Mouse (Mus musculus) liver, adult (tissue): ENCODE data around the gene 4933416C03Rik.

Experiments
- GATA4 ChIP-seq: IDR thresholded peaks from 2 replicates; pipeline ENCODE4 v1.6.1; 2014; ENCODE audit warnings: mild to moderate bottlenecking, low read length; ENCODE audit not compliant: insufficient replicate concordance

4933416C03Rik gene

GRCm38 (mm10) chr10:116113867-116114474 lies at the start of gene 4933416C03Rik:
TSS of gene 4933416C03Rik (minus strand) at chr10:116113917.
- TF ChIP-seq GATA4: no peak

GRCm38 (mm10) chr10:116162338-116162737 lies 48.6 kb upstream of the 4933416C03Rik start:
- TF ChIP-seq GATA4: no peak

DNA sequence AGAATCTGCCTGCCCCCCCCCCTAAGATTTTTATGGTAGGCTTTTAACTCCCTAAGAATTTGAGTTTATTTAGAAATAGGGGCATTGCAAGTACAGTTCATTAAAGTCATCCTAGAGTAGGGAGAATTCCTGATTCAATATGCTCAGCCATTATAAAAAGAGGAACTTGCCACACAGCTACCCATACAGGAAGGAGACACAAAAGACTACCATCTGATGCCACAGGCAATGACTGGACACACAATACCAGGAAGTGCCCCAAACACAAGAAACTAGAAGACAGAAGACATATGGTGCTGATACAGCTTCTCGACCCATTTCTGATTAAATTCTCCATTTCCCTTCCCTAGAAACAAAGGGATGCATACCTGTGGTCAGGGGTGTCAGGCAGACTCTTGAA lies 43.0 kb upstream of the 4933416C03Rik start:
- TF ChIP-seq GATA4: no peak

GRCm38 (mm10) chr10:116154707-116155106 lies 41.0 kb upstream of the 4933416C03Rik start:
- no peak for TF ChIP-seq GATA4

DNA sequence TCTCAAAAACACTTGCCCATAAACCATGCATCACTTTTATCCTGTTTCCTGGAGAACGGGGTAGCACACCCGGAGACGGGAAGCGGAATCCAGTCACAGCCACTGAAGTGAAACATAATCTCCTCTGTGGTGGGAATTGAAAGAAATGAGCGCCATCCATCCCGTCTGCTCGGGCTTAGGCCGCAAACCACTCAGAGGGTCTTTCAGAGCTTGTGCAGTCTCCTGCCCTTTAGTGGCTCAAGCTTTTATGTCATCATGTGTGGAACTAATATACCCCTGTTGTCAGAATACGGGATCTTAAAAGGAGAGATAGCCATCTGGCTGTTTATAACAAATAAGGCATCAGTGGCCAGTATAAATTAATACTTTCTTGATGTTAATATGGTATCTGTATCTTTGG lies 32.4 kb upstream of the 4933416C03Rik start:
- TF ChIP-seq GATA4: no peak

DNA sequence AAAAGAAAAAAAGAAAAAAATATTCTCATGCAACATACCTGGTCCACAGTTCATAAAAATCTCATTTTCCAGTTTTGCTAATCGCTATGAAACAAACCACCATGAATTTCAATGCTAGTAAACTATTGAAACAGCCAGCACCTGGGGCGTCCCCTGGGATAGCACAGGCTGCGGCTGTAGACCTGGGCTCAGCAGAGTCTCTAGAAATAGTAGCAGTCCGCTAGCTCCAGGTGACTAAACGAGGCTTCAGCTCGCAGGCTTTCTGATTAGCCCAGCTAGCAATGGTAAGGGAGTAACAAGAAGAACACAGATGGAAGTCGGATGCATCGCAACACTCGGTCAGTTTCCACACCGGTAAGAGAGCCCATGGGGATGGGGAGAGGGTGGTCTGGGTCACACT lies 30.0 kb upstream of the 4933416C03Rik start:
- TF ChIP-seq GATA4: no peak

DNA sequence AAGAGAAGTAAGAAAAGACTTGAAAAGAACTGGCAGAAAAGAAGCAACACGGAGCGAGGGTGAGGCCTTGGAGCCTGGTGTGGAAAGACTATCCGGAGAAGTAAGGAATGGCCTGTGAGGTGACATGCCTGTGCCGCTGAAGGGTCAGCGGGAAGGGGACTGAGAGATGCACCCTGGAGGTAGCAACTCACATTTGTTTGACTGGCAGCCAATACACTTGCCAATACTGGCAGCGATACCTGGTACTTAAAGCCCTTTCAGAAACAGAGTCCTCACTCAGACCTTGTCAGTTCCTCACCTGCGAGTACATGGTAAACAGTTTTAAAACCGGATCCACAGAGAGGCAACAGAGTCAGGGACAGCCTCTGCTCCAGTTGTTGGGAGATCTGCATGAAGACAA lies 26.5 kb upstream of the 4933416C03Rik start:
- no peak for TF ChIP-seq GATA4

- no peak for TF ChIP-seq GATA4
Observed at GRCm38 (mm10) chr10:116135187-116135586, 21.5 kb upstream of the 4933416C03Rik start.

GRCm38 (mm10) chr10:116132233-116132632 lies 18.5 kb upstream of the 4933416C03Rik start:
- no peak for TF ChIP-seq GATA4

- no peak for TF ChIP-seq GATA4
Observed at GRCm38 (mm10) chr10:116131223-116131622, 17.5 kb upstream of the 4933416C03Rik start.

DNA sequence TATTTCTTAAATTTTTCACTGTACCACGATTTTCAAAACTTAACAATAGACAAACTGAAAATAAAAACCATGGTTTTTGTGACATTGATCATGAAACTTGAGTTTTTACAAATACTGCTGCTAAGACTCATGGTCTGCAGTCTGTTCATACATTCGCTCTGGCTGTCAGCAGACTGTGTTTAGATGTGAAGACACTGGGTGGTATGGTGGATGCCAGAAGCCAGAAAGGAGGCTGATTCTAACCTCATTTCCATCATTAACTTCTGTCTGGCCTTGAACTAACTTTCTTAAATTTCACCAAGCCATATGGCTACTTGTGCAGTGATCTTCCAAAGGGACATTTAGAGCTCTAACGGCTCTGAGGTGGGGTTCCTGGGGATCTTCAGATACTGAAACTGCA lies 16.7 kb upstream of the 4933416C03Rik start:
- no peak for TF ChIP-seq GATA4

- no peak for TF ChIP-seq GATA4
Observed at GRCm38 (mm10) chr10:116125364-116125763, 11.6 kb upstream of the 4933416C03Rik start.

- no peak for TF ChIP-seq GATA4
Observed at GRCm38 (mm10) chr10:116123808-116124207, 10.1 kb upstream of the 4933416C03Rik start.

DNA sequence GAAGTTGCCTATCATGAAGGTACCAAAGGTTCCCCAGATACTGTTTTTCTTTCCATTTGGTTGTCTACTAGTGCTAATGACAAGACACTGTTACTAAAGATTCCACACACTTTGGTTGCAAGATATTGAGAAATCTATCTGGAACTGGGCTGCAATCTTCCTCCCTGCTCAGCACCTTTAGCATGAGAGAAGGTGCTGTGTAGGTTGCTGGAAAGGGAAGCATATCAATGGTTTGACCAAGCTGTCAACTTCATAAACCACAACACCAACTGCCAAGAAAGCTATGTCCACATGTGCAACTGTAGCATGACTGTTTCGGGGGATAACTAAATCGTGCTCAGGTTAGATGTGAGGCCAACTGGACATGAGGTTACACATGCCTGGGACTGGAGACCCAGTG lies 7.7 kb upstream of the 4933416C03Rik start:
- no peak for TF ChIP-seq GATA4

DNA sequence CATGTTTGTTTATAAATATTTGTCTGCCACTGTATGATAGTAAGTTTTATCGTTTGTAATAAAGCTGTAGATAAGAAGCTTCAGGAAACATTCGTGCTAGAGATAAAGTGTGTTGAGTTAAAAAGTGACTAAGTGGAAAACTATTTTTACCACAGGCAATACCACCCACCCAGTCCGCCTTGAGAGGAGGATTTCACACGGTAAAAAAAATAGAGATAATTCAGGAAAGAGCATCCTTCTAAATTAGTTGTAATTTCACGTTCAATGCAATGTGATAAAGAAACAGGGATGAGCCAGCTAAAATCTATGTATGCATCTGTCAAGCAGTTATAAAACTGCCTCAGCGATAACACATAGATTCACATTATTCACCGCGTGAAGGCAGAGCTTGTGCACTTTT lies 3.3 kb upstream of the 4933416C03Rik start:
- TF ChIP-seq GATA4: no peak

- TF ChIP-seq GATA4: no peak
Observed at GRCm38 (mm10) chr10:116115881-116116677, 2.4 kb upstream of the 4933416C03Rik start.
